Mouse (Mus musculus) cortical plate, adult 2 months (tissue): ENCODE results near the gene Ipo7.

Experiments
- CTCF ChIP-seq: fragments of 200-500 bp; IDR thresholded peaks from 2 replicates; pipeline ENCODE4 v1.5.1; 2011; ENCODE audit warnings: mild to moderate bottlenecking, control low read depth, low read length; ENCODE audit not compliant: insufficient read depth; ENCODE audit errors: extremely low read depth
- POLR2A ChIP-seq: fragments of 200-500 bp; IDR thresholded peaks from 2 replicates; pipeline ENCODE4 v1.6.1; 2011; ENCODE audit warnings: mild to moderate bottlenecking, low read length, control low read depth; ENCODE audit not compliant: insufficient read depth; ENCODE audit errors: extremely low read depth

DNA sequence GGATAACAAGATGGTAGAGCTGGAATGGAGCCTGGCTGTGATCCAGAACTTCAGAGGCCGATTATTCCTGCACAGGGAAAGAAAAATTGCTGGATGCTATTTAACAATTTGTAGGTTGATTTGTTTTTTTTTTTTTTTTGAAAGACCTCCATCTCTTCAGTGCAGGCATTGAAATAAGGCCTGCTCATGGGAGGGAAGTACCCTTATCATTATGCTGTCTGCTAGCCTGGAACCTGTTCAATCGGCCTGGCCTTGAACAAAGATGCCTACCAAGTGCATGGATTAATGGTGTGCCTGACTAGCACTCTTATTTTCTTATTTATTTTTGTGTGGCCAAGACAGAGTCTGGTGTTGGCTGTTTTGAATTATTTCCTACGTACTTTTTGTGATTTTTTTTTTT lies 12.3 kb downstream of the Ipo7 start:
- no peak for TF ChIP-seq POLR2A
- no peak for TF ChIP-seq CTCF
